Mouse (Mus musculus): ENCODE measurements around the gene Tm4sf19. TPM values are rescaled to one million over a fixed set of nuclear protein-coding genes. Genes with fewer than 3 reads are reported as not detected.

Tm4sf19 gene
- total and polyA plus RNA-seq, 2 experiments from 2014 or later: 0.48 TPM; not detected in 1

- DNase-seq: no peak
- 92% methylated on average over 3 of the region's 3 CpGs for WGBS
- no peaks in the 10 kb centered on the region for H3K9me3 ChIP-seq (ENCODE audit: low read length)
Measured at GRCm38 (mm10) chr16:32427506-32427905, 27.2 kb downstream of the Tm4sf19 start.

GRCm38 (mm10) chr16:32430474-32431046 is 30.3 kb downstream of the Tm4sf19 start, which contains the start of gene Pcyt1a:
Gene Pcyt1a, plus strand, starts transcription at chr16:32430921.
- Histone ChIP-seq H3K9ac (peak within 1 kb of the TSS; percentile 80), H3K9me3 (ENCODE audit: low read length) (no peaks in the 10 kb centered on the region), H3K27ac (ENCODE audit: low read depth, low read length) (peak within 1 kb of the TSS; percentile 89), H3K4me1 (ENCODE audit: insufficient read depth) (peaks cover 15% of the 10 kb centered on the region), H3K4me3 (ENCODE audit: low read depth, low read length) (peak within 1 kb of the TSS; percentile 78), H3K36me3 (ENCODE audit: insufficient read depth) (no peaks in the 10 kb centered on the region), H3K27me3 (ENCODE audit: insufficient read depth, low read length) (no peaks in the 10 kb centered on the region), H3K4me2 (ENCODE audit: low read depth) (peak within 1 kb of the TSS; percentile 66)
- ATAC-seq (peak; percentile 99), DNase-seq (peak; percentile 93)
- peak; percentile 60 for TF ChIP-seq CTCF (IDR thresholded peaks at IDR 0.05; ENCODE audit: low read depth)
- under 1% methylated on average over 54 of the region's 54 CpGs for WGBS

More at GRCm38 (mm10) chr16:32427506-32427905, 27.2 kb downstream of the Tm4sf19 start:
- H3K4me1 ChIP-seq (ENCODE audit: insufficient read depth): peaks cover 15% of the 10 kb centered on the region
- H3K4me2 ChIP-seq (ENCODE audit: low read depth): no peak overlapping the region
- no peaks in the 10 kb centered on the region for H3K27me3 ChIP-seq (ENCODE audit: insufficient read depth, low read length)
- H3K27ac ChIP-seq (ENCODE audit: low read depth, low read length): no peak overlapping the region
- ATAC-seq: no peak
- TF ChIP-seq CTCF (IDR thresholded peaks at IDR 0.05; ENCODE audit: low read depth): no peak
- no peak overlapping the region for H3K9ac ChIP-seq
- H3K36me3 ChIP-seq (ENCODE audit: insufficient read depth): no peaks in the 10 kb centered on the region
- H3K4me3 ChIP-seq (ENCODE audit: low read depth, low read length): no peak overlapping the region

- no peak for ATAC-seq
- WGBS: under 1% methylated on average over 28 of the region's 28 CpGs
- Histone ChIP-seq H3K9me3 (ENCODE audit: low read length) (no peaks in the 10 kb centered on the region), H3K36me3 (ENCODE audit: insufficient read depth) (no peaks in the 10 kb centered on the region), H3K4me3 (ENCODE audit: low read depth, low read length) (peak overlapping the region; percentile 78), H3K4me2 (ENCODE audit: low read depth) (peak overlapping the region; percentile 66), H3K9ac (peak overlapping the region; percentile 80), H3K4me1 (ENCODE audit: insufficient read depth) (peaks cover 15% of the 10 kb centered on the region), H3K27me3 (ENCODE audit: insufficient read depth, low read length) (no peaks in the 10 kb centered on the region), H3K27ac (ENCODE audit: low read depth, low read length) (peak overlapping the region; percentile 89)
- DNase-seq: no peak
- TF ChIP-seq CTCF (IDR thresholded peaks at IDR 0.05; ENCODE audit: low read depth): no peak
Measured at GRCm38 (mm10) chr16:32431047-32431591, 30.8 kb downstream of the Tm4sf19 start.

- H3K9ac ChIP-seq: no peak overlapping the region
- H3K27ac ChIP-seq (ENCODE audit: low read depth, low read length): no peak overlapping the region
- H3K9me3 ChIP-seq (ENCODE audit: low read length): no peaks in the 10 kb centered on the region
- H3K36me3 ChIP-seq (ENCODE audit: insufficient read depth): no peaks in the 10 kb centered on the region
- DNase-seq (no peak), ATAC-seq (no peak)
- no peak for TF ChIP-seq CTCF (IDR thresholded peaks at IDR 0.05; ENCODE audit: low read depth)
- H3K27me3 ChIP-seq (ENCODE audit: insufficient read depth, low read length): no peaks in the 10 kb centered on the region
- 86% methylated on average over 1 of the region's 1 CpGs for WGBS
- H3K4me2 ChIP-seq (ENCODE audit: low read depth): peak overlapping the region; percentile 66
- no peak overlapping the region; the same call in 1 of the 2 replicates for H3K4me3 ChIP-seq (ENCODE audit: low read depth, low read length)
- H3K4me1 ChIP-seq (ENCODE audit: insufficient read depth): peaks cover 15% of the 10 kb centered on the region
Measured at GRCm38 (mm10) chr16:32431926-32432325, 31.6 kb downstream of the Tm4sf19 start.

GRCm38 (mm10) chr16:32433138-32433537 is 32.8 kb downstream of the Tm4sf19 start:
- H3K4me2 ChIP-seq (ENCODE audit: low read depth): no peak overlapping the region
- H3K4me1 ChIP-seq (ENCODE audit: insufficient read depth): peaks cover 15% of the 10 kb centered on the region
- 84% methylated on average over 2 of the region's 2 CpGs for whole genome bisulfite sequencing
- ATAC-seq: no peak
- TF ChIP-seq CTCF (IDR thresholded peaks at IDR 0.05; ENCODE audit: low read depth): no peak
- DNase-seq: no peak
- H3K9me3 ChIP-seq (ENCODE audit: low read length): no peaks in the 10 kb centered on the region
- no peak overlapping the region for H3K4me3 ChIP-seq (ENCODE audit: low read depth, low read length)
- no peaks in the 10 kb centered on the region for H3K36me3 ChIP-seq (ENCODE audit: insufficient read depth)
- no peak overlapping the region for H3K9ac ChIP-seq
- no peak overlapping the region for H3K27ac ChIP-seq (ENCODE audit: low read depth, low read length)
- no peaks in the 10 kb centered on the region for H3K27me3 ChIP-seq (ENCODE audit: insufficient read depth, low read length)

GRCm38 (mm10) chr16:32434066-32434465 is 33.8 kb downstream of the Tm4sf19 start:
- H3K36me3 ChIP-seq (ENCODE audit: insufficient read depth): no peaks in the 10 kb centered on the region
- no peak for TF ChIP-seq CTCF (IDR thresholded peaks at IDR 0.05; ENCODE audit: low read depth)
- H3K9me3 ChIP-seq (ENCODE audit: low read length): no peaks in the 10 kb centered on the region
- ATAC-seq (no peak), DNase-seq (no peak)
- WGBS: 54% methylated on average over 6 of the region's 6 CpGs
- no peak overlapping the region for H3K4me3 ChIP-seq (ENCODE audit: low read depth, low read length)
- no peak overlapping the region for H3K9ac ChIP-seq
- H3K4me1 ChIP-seq (ENCODE audit: insufficient read depth): peaks cover 15% of the 10 kb centered on the region
- H3K27me3 ChIP-seq (ENCODE audit: insufficient read depth, low read length): no peaks in the 10 kb centered on the region
- no peak overlapping the region for H3K4me2 ChIP-seq (ENCODE audit: low read depth)
- H3K27ac ChIP-seq (ENCODE audit: low read depth, low read length): no peak overlapping the region

GRCm38 (mm10) chr16:32434691-32435090 is 34.4 kb downstream of the Tm4sf19 start:
- no peak overlapping the region for H3K9ac ChIP-seq
- no peaks in the 10 kb centered on the region for H3K36me3 ChIP-seq (ENCODE audit: insufficient read depth)
- no peaks in the 10 kb centered on the region for H3K9me3 ChIP-seq (ENCODE audit: low read length)
- H3K4me1 ChIP-seq (ENCODE audit: insufficient read depth): peaks cover 10% of the 10 kb centered on the region
- H3K27me3 ChIP-seq (ENCODE audit: insufficient read depth, low read length): no peaks in the 10 kb centered on the region
- TF ChIP-seq CTCF (IDR thresholded peaks at IDR 0.05; ENCODE audit: low read depth): no peak
- DNase-seq (no peak), ATAC-seq (no peak)
- no peak overlapping the region for H3K27ac ChIP-seq (ENCODE audit: low read depth, low read length)
- H3K4me3 ChIP-seq (ENCODE audit: low read depth, low read length): no peak overlapping the region
- H3K4me2 ChIP-seq (ENCODE audit: low read depth): no peak overlapping the region
